Mouse (Mus musculus) kidney, embryonic 15.5 days (tissue): ENCODE measurements around the gene Mink1. TPM values are rescaled to one million over a fixed set of nuclear protein-coding genes. Genes with fewer than 3 reads are reported as not detected.
A peak's percentile ranks its signal among the peaks of the same experiment; 100 is the strongest.

ENCODE experiments used
- ATAC-seq: fragments of 200-750 bp; cut with Nextera tagmentation; replicated peaks from 2 replicates; pipeline ENCODE4 v1.8.0; 2017; ENCODE audit warnings: moderate TSS enrichment; ENCODE audit not compliant: low FRiP score
- H3K27ac ChIP-seq: fragments of 300-500 bp; sonication (generic); 2 replicates; pipeline ENCODE4 v1.5.1; 2015; ENCODE audit warnings: mild to moderate bottlenecking, inconsistent platforms
- H3K27me3 ChIP-seq: fragments of 300-500 bp; sonication (generic); 2 replicates; pipeline ENCODE4 v1.6.1; 2015; ENCODE audit warnings: inconsistent platforms
- H3K36me3 ChIP-seq: fragments of 300-500 bp; sonication (generic); 2 replicates; pipeline ENCODE4 v1.6.1; 2015; ENCODE audit warnings: inconsistent platforms
- H3K4me1 ChIP-seq: fragments of 300-500 bp; sonication (generic); 2 replicates; pipeline ENCODE4 v1.6.1; 2015; ENCODE audit warnings: inconsistent platforms
- H3K4me2 ChIP-seq: fragments of 300-500 bp; sonication (generic); 2 replicates; pipeline ENCODE4 v1.6.1; 2015; ENCODE audit warnings: moderate library complexity, mild to moderate bottlenecking, inconsistent platforms
- H3K4me3 ChIP-seq: fragments of 300-500 bp; sonication (generic); replicated peaks from 2 replicates; pipeline ENCODE4 v1.5.1; 2015; ENCODE audit warnings: mild to moderate bottlenecking, inconsistent platforms
- H3K9ac ChIP-seq: fragments of 300-500 bp; sonication (generic); 2 replicates; pipeline ENCODE4 v1.6.1; 2015; ENCODE audit warnings: mild to moderate bottlenecking, inconsistent platforms
- H3K9me3 ChIP-seq: fragments of 300-500 bp; sonication (generic); replicated peaks from 2 replicates; pipeline ENCODE4 v1.6.1; 2016; ENCODE audit warnings: inconsistent platforms
- WGBS: fragments of 180-500 bp; shearing (Covaris S2); methylation state at CpG from one replicate; pipeline ENCODE4 v1.1.7; 2015; ENCODE audit warnings: mixed read lengths; 5-methylcytosine and 5-hydroxymethylcytosine counted together
- polyA plus RNA-seq: library from polyadenylated mRNA; unstranded; fragments of >200 nt; fragmentation: Nextera tagmentation; extraction: Ambion mirVana; gene quantifications from 2 replicates; pipeline ENCODE4 v1.2.1, GENCODE M21; 2015

Mink1 gene
- polyA plus RNA-seq, 1 experiment from 2014 or later, result 15.8 TPM

- no peaks in the 10 kb centered on the region for H3K27me3 ChIP-seq
- no peak for ATAC-seq
- WGBS, result 40% methylated on average over 9 of the region's 9 CpGs
- no peak overlapping the region for H3K4me3 ChIP-seq
- H3K27ac ChIP-seq, result no peak overlapping the region
- peaks cover 35% of the 10 kb centered on the region for H3K36me3 ChIP-seq
- H3K4me1 ChIP-seq, result peaks cover 39% of the 10 kb centered on the region
- H3K4me2 ChIP-seq, result peak overlapping the region; percentile 95
- H3K9me3 ChIP-seq, result no peaks in the 10 kb centered on the region
- no peak overlapping the region for H3K9ac ChIP-seq
Measured at GRCm38 (mm10) chr11:70657991-70658390, 95.3 kb downstream of the Mink1 start.

- peaks cover 38% of the 10 kb centered on the region for H3K4me1 ChIP-seq
- no peaks in the 10 kb centered on the region for H3K27me3 ChIP-seq
- H3K9ac ChIP-seq, result no peak overlapping the region
- no peak overlapping the region for H3K4me3 ChIP-seq
- H3K27ac ChIP-seq, result no peak overlapping the region
- 79% methylated on average over 5 of the region's 5 CpGs for WGBS
- H3K4me2 ChIP-seq, result no peak overlapping the region
- no peak for ATAC-seq
- peaks cover 38% of the 10 kb centered on the region for H3K36me3 ChIP-seq
- H3K9me3 ChIP-seq, result no peaks in the 10 kb centered on the region
Measured at GRCm38 (mm10) chr11:70658521-70658920, 95.8 kb downstream of the Mink1 start.

- H3K4me1 ChIP-seq, result peaks cover 38% of the 10 kb centered on the region
- no peak overlapping the region for H3K4me2 ChIP-seq
- no peak overlapping the region for H3K9ac ChIP-seq
- no peaks in the 10 kb centered on the region for H3K9me3 ChIP-seq
- H3K36me3 ChIP-seq, result peaks cover 43% of the 10 kb centered on the region
- no peak overlapping the region for H3K27ac ChIP-seq
- no peaks in the 10 kb centered on the region for H3K27me3 ChIP-seq
- no peak overlapping the region for H3K4me3 ChIP-seq
- no peak for ATAC-seq
- WGBS, result 71% methylated on average over 8 of the region's 8 CpGs
Measured at GRCm38 (mm10) chr11:70658942-70659341, 96.3 kb downstream of the Mink1 start.

- no peak for ATAC-seq
- no peaks in the 10 kb centered on the region for H3K9me3 ChIP-seq
- no peak overlapping the region for H3K9ac ChIP-seq
- H3K4me3 ChIP-seq, result no peak overlapping the region
- H3K4me1 ChIP-seq, result peaks cover 34% of the 10 kb centered on the region
- WGBS, result 85% methylated on average over 8 of the region's 8 CpGs
- H3K36me3 ChIP-seq, result peaks cover 59% of the 10 kb centered on the region
- no peak overlapping the region for H3K27ac ChIP-seq
- no peaks in the 10 kb centered on the region for H3K27me3 ChIP-seq
- no peak overlapping the region for H3K4me2 ChIP-seq
Measured at GRCm38 (mm10) chr11:70660571-70660970, 97.9 kb downstream of the Mink1 start.

GRCm38 (mm10) chr11:70663101-70663500 lies 100.4 kb downstream of the Mink1 start:
- no peak for ATAC-seq
- peaks cover 24% of the 10 kb centered on the region for H3K4me1 ChIP-seq
- no peaks in the 10 kb centered on the region for H3K27me3 ChIP-seq
- no peak overlapping the region for H3K9ac ChIP-seq
- H3K9me3 ChIP-seq, result no peaks in the 10 kb centered on the region
- no peak overlapping the region for H3K4me2 ChIP-seq
- no peak overlapping the region for H3K4me3 ChIP-seq
- 95% methylated on average over 8 of the region's 8 CpGs for WGBS
- peaks cover 75% of the 10 kb centered on the region for H3K36me3 ChIP-seq
- H3K27ac ChIP-seq, result no peak overlapping the region

- no peak overlapping the region for H3K27ac ChIP-seq
- H3K27me3 ChIP-seq, result no peaks in the 10 kb centered on the region
- peaks cover 75% of the 10 kb centered on the region for H3K36me3 ChIP-seq
- H3K9ac ChIP-seq, result no peak overlapping the region
- no peak for ATAC-seq
- H3K9me3 ChIP-seq, result no peaks in the 10 kb centered on the region
- no peak overlapping the region for H3K4me3 ChIP-seq
- H3K4me1 ChIP-seq, result peaks cover 18% of the 10 kb centered on the region
- no peak overlapping the region for H3K4me2 ChIP-seq
- WGBS, result 85% methylated on average over 6 of the region's 6 CpGs
Measured at GRCm38 (mm10) chr11:70663957-70664356, 101.3 kb downstream of the Mink1 start.

Other genes starting within 250 kb of the Mink1 start
- not detected in 2 replicates for gene Alox12e, start 240.3 kb upstream of the Mink1 start, polyA plus RNA-seq
- 1.1 and 2.0 TPM in 2 replicates for gene Alox15, start 210.8 kb upstream of the Mink1 start, polyA plus RNA-seq
- 40.1 and 42.1 TPM in 2 replicates for gene Pelp1, start 152.8 kb upstream of the Mink1 start, polyA plus RNA-seq
- gene Arrb2, start 130.2 kb upstream of the Mink1 start, polyA plus RNA-seq, result 15.4 and 15.5 TPM in 2 replicates
- gene Med11, start 111.0 kb upstream of the Mink1 start, polyA plus RNA-seq, result 38.8 and 42.0 TPM in 2 replicates
- gene Zmynd15, start 103.4 kb upstream of the Mink1 start, polyA plus RNA-seq, result 0.63 and 0.66 TPM in 2 replicates
- gene Cxcl16, start 102.9 kb upstream of the Mink1 start, polyA plus RNA-seq, result 6.0 and 6.9 TPM in 2 replicates
- gene Tm4sf5, start 57.6 kb upstream of the Mink1 start, polyA plus RNA-seq, result 0.82 and 0.88 TPM in 2 replicates
- gene Vmo1, start 48.3 kb upstream of the Mink1 start, polyA plus RNA-seq, result 0.35 and 0.40 TPM in 2 replicates
- 0.91 and 1.1 TPM in 2 replicates for gene Gltpd2, start 43.7 kb upstream of the Mink1 start, polyA plus RNA-seq
- gene Psmb6, start 37.5 kb upstream of the Mink1 start, polyA plus RNA-seq, result 755 and 782 TPM in 2 replicates
- not detected in 2 replicates for gene Gm40193, start 29.9 kb upstream of the Mink1 start, polyA plus RNA-seq
- 6.5 and 8.2 TPM in 2 replicates for gene Pld2, start 22.8 kb upstream of the Mink1 start, polyA plus RNA-seq
- not detected in 2 replicates for gene 4930544D05Rik, start 53.0 kb downstream of the Mink1 start, polyA plus RNA-seq
- gene Chrne, start 56.3 kb downstream of the Mink1 start, polyA plus RNA-seq, result 0.27 TPM in 1 of 2 replicates, not detected in the other
- 0.19 and 0.30 TPM in 2 replicates for gene Gp1ba, start 76.2 kb downstream of the Mink1 start, polyA plus RNA-seq
- gene Rnf167, start 84.4 kb downstream of the Mink1 start, polyA plus RNA-seq, result 115 and 122 TPM in 2 replicates
- 178 and 186 TPM in 2 replicates for gene Slc25a11, start 84.6 kb downstream of the Mink1 start, polyA plus RNA-seq
- 1,914 and 2,031 TPM in 2 replicates for gene Pfn1, start 91.8 kb downstream of the Mink1 start, polyA plus RNA-seq
- gene Eno3, start 94.3 kb downstream of the Mink1 start, polyA plus RNA-seq, result 30.3 and 38.5 TPM in 2 replicates
- 181 and 202 TPM in 2 replicates for gene Spag7, start 106.5 kb downstream of the Mink1 start, polyA plus RNA-seq
- 12.8 and 14.1 TPM in 2 replicates for gene Camta2, start 125.2 kb downstream of the Mink1 start, polyA plus RNA-seq
- gene Inca1, start 137.3 kb downstream of the Mink1 start, polyA plus RNA-seq, result 1.2 and 2.3 TPM in 2 replicates
- gene Kif1c, start 137.7 kb downstream of the Mink1 start, polyA plus RNA-seq, result 3.5 and 3.6 TPM in 2 replicates
- 6.8 and 8.1 TPM in 2 replicates for gene Zfp3, start 201.3 kb downstream of the Mink1 start, polyA plus RNA-seq
- gene Scimp, start 249.7 kb downstream of the Mink1 start, polyA plus RNA-seq, result 0.25 TPM in 1 of 2 replicates, not detected in the other